Mouse (Mus musculus): ENCODE measurements at regions not wholly inside any gene's neighbourhood (a gene's known extent, or its start where the extent isn't known, plus 50 kb on each side); places are given as distances from the start of the nearest gene placed in this dataset.

DNA sequence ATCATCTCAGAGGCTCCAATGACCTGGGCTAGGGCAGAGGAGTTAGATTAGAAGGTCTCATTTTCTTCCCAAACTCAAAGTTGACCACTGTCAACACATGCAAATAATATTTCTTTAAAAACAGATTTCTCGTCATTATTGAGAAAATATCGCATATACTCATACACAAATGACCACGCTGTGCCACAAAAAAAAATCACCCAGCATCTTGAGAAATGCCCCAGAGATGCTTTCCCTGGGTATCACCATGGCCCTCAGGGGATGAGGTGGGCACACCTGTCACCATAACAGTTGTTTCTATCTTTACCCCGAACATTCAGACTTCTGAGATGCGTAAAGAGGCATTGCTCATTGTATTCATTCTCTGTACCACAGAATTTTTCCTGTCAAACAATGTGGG is 134.4 kb upstream of the Foxq1 start:
- Histone ChIP-seq H3K27me3 (replicated peaks; ENCODE audit: control insufficient read depth, insufficient read depth, low read length) (no peaks in the 10 kb centered on the region), H3K36me3 (ENCODE audit: control insufficient read depth, insufficient read depth, low read length) (no peaks in the 10 kb centered on the region), H3K27ac (ENCODE audit: low read depth, low read length) (no peak overlapping the region), H3K9ac (ENCODE audit: low read length) (no peak overlapping the region), H3K4me3 (ENCODE audit: low read depth, low read length) (no peak overlapping the region), H3K4me1 (ENCODE audit: control insufficient read depth, insufficient read depth, low read length) (no peaks in the 10 kb centered on the region), H3K9me3 (replicated peaks; ENCODE audit: control insufficient read depth, low read length) (no peaks in the 10 kb centered on the region), H3K4me2 (ENCODE audit: low read length) (no peak overlapping the region)
- 94% methylated on average over 5 of the region's 5 CpGs for WGBS
- ATAC-seq = no peak
- no peak for DNase-seq (ENCODE audit: low spot score)

DNA sequence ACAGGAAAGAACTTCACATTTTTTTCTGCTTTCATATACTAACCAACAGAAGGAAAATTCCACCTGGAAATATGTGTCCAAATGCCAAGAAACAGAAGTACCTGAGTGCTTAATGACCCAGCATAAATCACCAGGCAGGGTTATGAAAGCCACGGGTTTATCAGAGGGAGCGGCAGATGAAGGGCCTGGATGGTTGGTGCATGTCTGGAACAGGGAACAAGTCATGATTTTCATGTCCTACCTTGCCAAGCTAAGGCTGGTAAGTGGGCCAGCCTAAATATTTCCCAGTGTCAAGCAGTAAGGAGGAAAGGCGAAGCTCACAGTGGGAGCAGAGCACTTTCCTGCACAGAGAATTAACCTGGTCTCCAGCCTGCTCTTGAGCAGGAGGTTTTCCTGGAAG is 132.3 kb upstream of the Foxq1 start:
- 91% methylated on average over 3 of the region's 3 CpGs for WGBS
- H3K4me2 ChIP-seq (ENCODE audit: low read length) = no peak overlapping the region

DNA sequence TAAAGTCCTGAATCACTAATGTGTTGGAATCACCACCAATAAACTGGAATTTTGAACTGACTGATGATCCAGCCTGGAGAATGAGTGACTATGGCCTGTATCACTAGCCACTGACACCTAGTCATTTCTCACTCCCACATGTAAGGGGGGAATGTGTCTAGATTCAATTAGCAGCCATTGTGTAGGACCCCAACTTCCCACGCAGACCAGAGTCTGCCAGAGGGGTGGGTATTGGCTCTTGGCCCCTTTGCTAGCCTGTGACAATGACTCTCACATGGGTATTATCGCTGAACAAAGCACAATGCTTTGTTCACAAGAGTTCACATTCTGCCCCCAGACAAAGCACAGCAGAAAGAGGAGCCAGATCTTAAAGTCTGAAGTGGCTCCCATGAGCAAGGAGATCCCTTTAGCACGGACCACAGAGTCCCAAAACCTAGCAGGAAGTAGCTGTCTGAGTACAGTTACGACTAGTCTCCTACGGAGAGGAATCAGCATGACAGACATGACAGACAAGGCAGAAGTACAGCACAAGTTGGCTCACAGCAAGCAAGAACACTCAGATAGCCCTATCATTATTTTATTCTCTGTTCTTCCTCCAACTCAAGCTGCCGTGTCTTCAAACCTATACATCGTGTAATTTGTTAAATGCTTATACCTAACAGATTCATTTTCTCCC is 130.0 kb upstream of the Foxq1 start:
- no peak for DNase-seq (ENCODE audit: low spot score)
- no peaks in the 10 kb centered on the region for H3K4me1 ChIP-seq (ENCODE audit: control insufficient read depth, insufficient read depth, low read length)
- 70% methylated on average over 7 of the region's 7 CpGs for WGBS

More for the DNA sequence above, 132.3 kb upstream of the Foxq1 start:
- Histone ChIP-seq H3K36me3 (ENCODE audit: control insufficient read depth, insufficient read depth, low read length) (no peaks in the 10 kb centered on the region), H3K27me3 (replicated peaks; ENCODE audit: control insufficient read depth, insufficient read depth, low read length) (no peaks in the 10 kb centered on the region), H3K27ac (ENCODE audit: low read depth, low read length) (no peak overlapping the region), H3K4me1 (ENCODE audit: control insufficient read depth, insufficient read depth, low read length) (no peaks in the 10 kb centered on the region), H3K9ac (ENCODE audit: low read length) (no peak overlapping the region), H3K4me3 (ENCODE audit: low read depth, low read length) (no peak overlapping the region), H3K9me3 (replicated peaks; ENCODE audit: control insufficient read depth, low read length) (no peaks in the 10 kb centered on the region)
- no peak for DNase-seq (ENCODE audit: low spot score)
- no peak for ATAC-seq

DNA sequence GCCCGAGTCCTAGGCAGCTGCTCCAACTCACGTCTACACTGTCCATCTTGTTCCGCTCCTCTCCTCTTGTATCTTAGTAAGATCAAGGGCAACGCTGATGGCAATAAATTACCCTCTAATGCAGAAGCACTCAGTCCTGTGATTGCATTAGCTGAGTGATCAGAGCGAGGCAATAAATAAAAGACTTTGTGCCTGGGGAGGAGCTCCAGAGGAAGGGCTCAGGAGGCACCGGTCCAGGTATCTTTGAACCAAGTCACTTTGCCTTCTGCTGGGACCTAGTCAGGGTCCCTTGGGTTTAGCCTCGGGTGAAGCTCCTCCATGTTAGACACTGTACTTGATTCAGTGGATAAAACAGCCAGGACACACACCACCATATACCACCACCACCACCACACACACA is 119.5 kb upstream of the Foxq1 start:
- no peaks in the 10 kb centered on the region for H3K36me3 ChIP-seq (ENCODE audit: control insufficient read depth, insufficient read depth, low read length)

More for the DNA sequence above, 130.0 kb upstream of the Foxq1 start:
- Histone ChIP-seq H3K9ac (ENCODE audit: low read length) (no peak overlapping the region), H3K9me3 (replicated peaks; ENCODE audit: control insufficient read depth, low read length) (no peaks in the 10 kb centered on the region), H3K27me3 (replicated peaks; ENCODE audit: control insufficient read depth, insufficient read depth, low read length) (no peaks in the 10 kb centered on the region), H3K4me3 (ENCODE audit: low read depth, low read length) (no peak overlapping the region), H3K27ac (ENCODE audit: low read depth, low read length) (no peak overlapping the region), H3K4me2 (ENCODE audit: low read length) (no peak overlapping the region), H3K36me3 (ENCODE audit: control insufficient read depth, insufficient read depth, low read length) (no peaks in the 10 kb centered on the region)
- no peak for ATAC-seq

DNA sequence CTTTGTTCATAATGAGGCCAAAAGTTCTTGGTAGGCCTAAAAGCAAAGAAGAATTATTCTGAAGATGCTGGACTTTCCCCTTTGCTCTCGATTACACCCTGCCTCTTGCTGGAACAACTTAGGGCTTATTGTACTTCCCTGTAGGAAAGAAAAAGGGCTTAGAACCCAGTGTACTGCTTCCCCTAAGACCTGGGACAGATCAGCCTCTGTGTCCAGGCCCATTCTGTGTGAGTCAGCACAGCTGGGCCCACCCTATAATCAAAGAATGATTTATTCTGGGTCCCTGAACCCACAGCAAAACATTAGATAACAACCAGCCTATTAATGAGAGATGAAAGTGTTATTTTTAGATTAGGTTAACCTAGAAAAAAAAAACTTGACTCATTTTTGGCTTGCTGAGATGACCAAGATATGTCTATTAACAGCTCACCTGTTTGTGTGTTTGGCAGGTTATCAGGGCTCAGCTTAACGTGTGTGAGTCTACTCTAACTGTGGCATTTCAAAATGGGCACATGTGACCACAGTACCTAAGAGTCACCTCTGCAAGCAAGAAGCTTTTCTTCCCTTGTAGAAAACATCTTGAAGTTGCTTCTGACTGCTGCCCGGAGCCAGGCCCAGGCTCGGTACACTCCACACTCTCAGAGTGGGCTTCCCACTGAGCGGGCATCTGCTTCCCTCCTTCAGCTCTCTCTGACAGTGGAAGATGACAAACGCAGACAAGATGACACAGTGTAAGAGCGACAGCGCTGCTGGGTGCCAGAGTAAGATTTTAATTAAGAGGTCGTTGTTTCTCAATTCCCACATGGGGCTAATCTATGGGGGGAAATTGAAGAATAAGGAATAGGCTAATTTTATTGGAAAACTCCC is 115.9 kb upstream of the Foxq1 start:
- no peak overlapping the region for H3K9ac ChIP-seq (ENCODE audit: low read length)
- 71% methylated on average over 9 of the region's 9 CpGs for WGBS
- H3K4me1 ChIP-seq (ENCODE audit: control insufficient read depth, insufficient read depth, low read length) = no peaks in the 10 kb centered on the region
- DNase-seq (ENCODE audit: low spot score) = no peak
- H3K4me3 ChIP-seq (ENCODE audit: low read depth, low read length) = no peak overlapping the region
- H3K9me3 ChIP-seq (replicated peaks; ENCODE audit: control insufficient read depth, low read length) = no peaks in the 10 kb centered on the region
- H3K36me3 ChIP-seq (ENCODE audit: control insufficient read depth, insufficient read depth, low read length) = no peaks in the 10 kb centered on the region
- H3K4me2 ChIP-seq (ENCODE audit: low read length) = no peak overlapping the region
- ATAC-seq = no peak
- H3K27ac ChIP-seq (ENCODE audit: low read depth, low read length) = no peak overlapping the region
- no peaks in the 10 kb centered on the region for H3K27me3 ChIP-seq (replicated peaks; ENCODE audit: control insufficient read depth, insufficient read depth, low read length)

More for the DNA sequence above, 119.5 kb upstream of the Foxq1 start:
- H3K4me3 ChIP-seq (ENCODE audit: low read depth, low read length) = no peak overlapping the region
- ATAC-seq (no peak), DNase-seq (ENCODE audit: low spot score) (no peak)
- H3K9me3 ChIP-seq (replicated peaks; ENCODE audit: control insufficient read depth, low read length) = no peaks in the 10 kb centered on the region
- H3K9ac ChIP-seq (ENCODE audit: low read length) = no peak overlapping the region
- H3K4me1 ChIP-seq (ENCODE audit: control insufficient read depth, insufficient read depth, low read length) = no peaks in the 10 kb centered on the region
- WGBS = 91% methylated on average over 7 of the region's 7 CpGs
- H3K27ac ChIP-seq (ENCODE audit: low read depth, low read length) = no peak overlapping the region
- H3K4me2 ChIP-seq (ENCODE audit: low read length) = no peak overlapping the region
- H3K27me3 ChIP-seq (replicated peaks; ENCODE audit: control insufficient read depth, insufficient read depth, low read length) = no peaks in the 10 kb centered on the region

DNA sequence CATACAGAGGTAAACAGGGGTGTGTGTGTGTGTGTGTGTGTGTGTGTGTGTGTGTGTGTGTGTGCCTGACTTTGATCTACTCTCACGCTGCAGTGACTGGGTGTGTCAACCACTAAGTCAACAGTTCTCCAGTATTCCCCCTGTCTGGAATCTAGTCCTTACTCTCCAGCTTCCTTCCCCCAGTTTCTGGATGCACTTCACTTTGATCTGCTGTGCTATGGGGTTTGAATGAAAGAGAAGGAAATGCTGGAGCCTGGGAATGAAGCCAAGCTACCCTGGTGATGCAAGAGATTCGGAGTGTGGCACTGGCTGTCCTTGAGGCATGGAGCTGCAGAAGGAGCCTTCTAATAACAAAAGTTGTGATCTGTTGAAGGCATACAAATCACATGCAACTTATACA is 97.1 kb upstream of the Foxq1 start:
- Histone ChIP-seq H3K4me2 (ENCODE audit: low read length) (no peak overlapping the region), H3K9me3 (replicated peaks; ENCODE audit: control insufficient read depth, low read length) (no peaks in the 10 kb centered on the region), H3K9ac (ENCODE audit: low read length) (no peak overlapping the region), H3K27me3 (replicated peaks; ENCODE audit: control insufficient read depth, insufficient read depth, low read length) (no peaks in the 10 kb centered on the region), H3K4me3 (ENCODE audit: low read depth, low read length) (no peak overlapping the region), H3K27ac (ENCODE audit: low read depth, low read length) (no peak overlapping the region), H3K36me3 (ENCODE audit: control insufficient read depth, insufficient read depth, low read length) (no peaks in the 10 kb centered on the region), H3K4me1 (ENCODE audit: control insufficient read depth, insufficient read depth, low read length) (no peaks in the 10 kb centered on the region)
- DNase-seq (ENCODE audit: low spot score) (peak; percentile 22), ATAC-seq (peak; percentile 15; the same call in 1 of the 2 replicates)
- 66% methylated on average over 2 of the region's 2 CpGs for WGBS

DNA sequence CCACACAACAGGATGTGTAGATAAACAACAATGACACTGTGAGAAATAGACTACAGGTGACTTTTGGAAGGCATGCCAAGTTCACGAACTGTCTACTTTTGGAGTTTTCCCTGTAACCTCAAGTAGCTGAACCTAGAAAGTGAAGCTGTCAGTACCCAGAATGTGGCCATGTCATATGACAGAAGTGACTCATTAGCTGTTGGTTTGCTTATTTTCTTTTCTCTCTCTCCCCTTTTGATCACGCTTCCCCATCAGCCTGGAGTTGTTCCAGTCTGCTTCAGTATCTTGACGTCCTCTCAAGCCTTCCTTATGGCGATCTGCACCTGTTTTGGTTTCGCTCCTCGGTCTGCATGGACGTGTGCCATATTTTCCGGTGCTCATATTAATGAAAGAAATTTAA is 90.8 kb upstream of the Foxq1 start:
- H3K9ac ChIP-seq (ENCODE audit: low read length) = no peak overlapping the region
- H3K27me3 ChIP-seq (replicated peaks; ENCODE audit: control insufficient read depth, insufficient read depth, low read length) = no peaks in the 10 kb centered on the region
- H3K9me3 ChIP-seq (replicated peaks; ENCODE audit: control insufficient read depth, low read length) = no peaks in the 10 kb centered on the region
- WGBS = 83% methylated on average over 8 of the region's 8 CpGs
- no peak overlapping the region for H3K4me3 ChIP-seq (ENCODE audit: low read depth, low read length)
- H3K4me1 ChIP-seq (ENCODE audit: control insufficient read depth, insufficient read depth, low read length) = no peaks in the 10 kb centered on the region
- ATAC-seq (no peak), DNase-seq (ENCODE audit: low spot score) (no peak)
- H3K36me3 ChIP-seq (ENCODE audit: control insufficient read depth, insufficient read depth, low read length) = no peaks in the 10 kb centered on the region
- H3K27ac ChIP-seq (ENCODE audit: low read depth, low read length) = no peak overlapping the region
- no peak overlapping the region for H3K4me2 ChIP-seq (ENCODE audit: low read length)

DNA sequence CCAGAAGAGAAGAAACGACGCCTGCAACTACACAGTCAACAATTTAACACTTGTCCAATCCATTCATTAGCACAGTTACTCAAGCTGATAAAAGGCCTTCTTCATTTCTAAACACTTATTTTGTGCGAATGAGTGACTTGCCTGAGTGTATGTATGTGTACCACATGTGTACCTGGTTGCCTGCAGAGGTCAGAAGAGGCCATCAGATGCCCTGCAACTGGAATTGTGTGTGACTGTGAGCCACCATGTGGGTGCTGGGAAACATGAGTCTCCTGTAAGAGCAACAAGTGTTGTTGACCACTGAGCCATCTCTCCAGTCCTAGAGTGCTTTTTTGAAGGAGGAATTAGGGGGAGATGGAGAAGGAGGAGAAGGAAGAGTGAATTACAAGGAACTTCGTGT is 90.2 kb upstream of the Foxq1 start:
- Histone ChIP-seq H3K4me1 (ENCODE audit: control insufficient read depth, insufficient read depth, low read length) (no peaks in the 10 kb centered on the region), H3K4me2 (ENCODE audit: low read length) (no peak overlapping the region), H3K9me3 (replicated peaks; ENCODE audit: control insufficient read depth, low read length) (no peaks in the 10 kb centered on the region), H3K27ac (ENCODE audit: low read depth, low read length) (no peak overlapping the region), H3K36me3 (ENCODE audit: control insufficient read depth, insufficient read depth, low read length) (no peaks in the 10 kb centered on the region), H3K9ac (ENCODE audit: low read length) (no peak overlapping the region), H3K4me3 (ENCODE audit: low read depth, low read length) (no peak overlapping the region), H3K27me3 (replicated peaks; ENCODE audit: control insufficient read depth, insufficient read depth, low read length) (no peaks in the 10 kb centered on the region)
- ATAC-seq = no peak
- no peak for DNase-seq (ENCODE audit: low spot score)
- WGBS = 76% methylated on average over 4 of the region's 4 CpGs

DNA sequence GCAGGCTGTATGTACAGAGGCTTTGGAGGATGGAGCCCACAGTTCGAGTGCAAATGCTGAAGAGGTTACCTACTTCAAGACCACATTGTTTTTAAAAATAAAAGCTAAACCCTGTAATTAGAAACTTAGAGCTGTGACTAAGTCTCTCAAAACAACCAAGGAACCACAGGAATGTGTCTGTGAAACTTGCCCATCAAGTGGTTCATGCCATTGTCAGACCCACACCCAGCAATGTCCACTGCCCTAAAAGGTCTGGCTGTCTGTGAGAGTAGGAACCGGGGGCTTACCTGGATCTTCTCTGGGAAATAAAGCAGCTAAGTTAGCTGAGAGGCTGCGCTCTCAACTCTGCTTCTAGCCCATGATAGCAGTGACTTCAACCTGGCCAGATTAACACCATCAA is 87.8 kb upstream of the Foxq1 start:
- WGBS = 86% methylated on average over 3 of the region's 3 CpGs
- H3K9me3 ChIP-seq (replicated peaks; ENCODE audit: control insufficient read depth, low read length) = no peaks in the 10 kb centered on the region
- no peaks in the 10 kb centered on the region for H3K27me3 ChIP-seq (replicated peaks; ENCODE audit: control insufficient read depth, insufficient read depth, low read length)
- no peaks in the 10 kb centered on the region for H3K4me1 ChIP-seq (ENCODE audit: control insufficient read depth, insufficient read depth, low read length)
- no peak overlapping the region for H3K9ac ChIP-seq (ENCODE audit: low read length)
- DNase-seq (ENCODE audit: low spot score) (no peak), ATAC-seq (no peak)
- no peak overlapping the region for H3K4me2 ChIP-seq (ENCODE audit: low read length)
- H3K27ac ChIP-seq (ENCODE audit: low read depth, low read length) = no peak overlapping the region
- H3K4me3 ChIP-seq (ENCODE audit: low read depth, low read length) = no peak overlapping the region
- no peaks in the 10 kb centered on the region for H3K36me3 ChIP-seq (ENCODE audit: control insufficient read depth, insufficient read depth, low read length)

All from forebrain, embryonic 14.5 days (tissue).